Mouse (Mus musculus) midbrain, postnatal 0 days (tissue): ENCODE data around the gene Mapk7. TPM values are rescaled to one million over a fixed set of nuclear protein-coding genes. Genes with fewer than 3 reads are reported as not detected.

Experiments
- ATAC-seq: fragments of 200-750 bp; cut with Nextera tagmentation; 2 replicates; pipeline ENCODE4 v1.8.0; 2017; ENCODE audit warnings: moderate number of reproducible peaks, mild to moderate bottlenecking, moderate TSS enrichment, moderate library complexity; ENCODE audit not compliant: low FRiP score
- DNase-seq: peaks from one replicate; pipeline ENCODE4 v3.0.0-alpha.2; 2015; ENCODE audit warnings: low spot score
- H3K27ac ChIP-seq: fragments of 300-500 bp; sonication (generic); 2 replicates; pipeline ENCODE4 v1.5.1; 2014; ENCODE audit warnings: low read depth, mild to moderate bottlenecking, low read length, mixed read lengths
- H3K27me3 ChIP-seq: fragments of 300-500 bp; sonication (generic); 2 replicates; pipeline ENCODE4 v1.6.1; 2014; ENCODE audit warnings: low read length, control low read depth, mixed read lengths; ENCODE audit not compliant: insufficient read depth
- H3K36me3 ChIP-seq: fragments of 300-500 bp; sonication (generic); 2 replicates; pipeline ENCODE4 v1.6.1; 2014; ENCODE audit warnings: low read length, control low read depth, mixed read lengths; ENCODE audit not compliant: insufficient read depth
- H3K4me1 ChIP-seq: fragments of 300-500 bp; sonication (generic); 2 replicates; pipeline ENCODE4 v1.6.1; 2014; ENCODE audit warnings: mild to moderate bottlenecking, control low read depth, antibody characterized with exemption, low read length, mixed read lengths; ENCODE audit not compliant: insufficient read depth
- H3K4me2 ChIP-seq: fragments of 300-500 bp; sonication (generic); 2 replicates; pipeline ENCODE4 v1.6.1; 2014; ENCODE audit warnings: low read depth, mild to moderate bottlenecking, low read length, mixed read lengths; ENCODE audit not compliant: poor library complexity, severe bottlenecking
- H3K4me3 ChIP-seq: fragments of 300-500 bp; sonication (generic); 2 replicates; pipeline ENCODE4 v1.5.1; 2014; ENCODE audit warnings: low read depth, mild to moderate bottlenecking, low read length, moderate library complexity
- H3K9ac ChIP-seq: fragments of 300-500 bp; sonication (generic); replicated peaks from 2 replicates; pipeline ENCODE4 v1.6.1; 2014; ENCODE audit warnings: mild to moderate bottlenecking, low read length, moderate library complexity, mixed read lengths; ENCODE audit not compliant: poor library complexity, severe bottlenecking
- H3K9me3 ChIP-seq: fragments of 300-500 bp; sonication (generic); 2 replicates; pipeline ENCODE4 v1.6.1; 2016; ENCODE audit warnings: low read length, control low read depth
- CTCF ChIP-seq: IDR thresholded peaks from 2 replicates; pipeline ENCODE4 v1.5.1; 2016; ENCODE audit warnings: antibody characterized with exemption, mild to moderate bottlenecking
- WGBS: fragments of 180-500 bp; shearing (Covaris S2); extraction: QIAGEN DNeasy Blood & Tissue Kit; methylation state at CpG from one replicate; pipeline ENCODE4 v1.1.7; 2014; 5-methylcytosine and 5-hydroxymethylcytosine counted together
- polyA plus RNA-seq: library from polyadenylated mRNA; unstranded; fragments of >200 nt; fragmentation: Nextera tagmentation; extraction: Ambion mirVana; gene quantifications from 2 replicates; pipeline ENCODE4 v1.2.1, GENCODE M21; 2015
- total RNA-seq: library from RNA; depleted of rRNA; stranded (reverse); fragments of >200 nt; gene quantifications from 2 replicates; pipeline ENCODE4 v1.2.3, GENCODE M21; 2014

Gene Mapk7
- total and polyA plus RNA-seq, 2 experiments from 2014 or later, result 36.9 to 46.1 TPM

GRCm38 (mm10) chr11:61487936-61488335 lies 6.3 kb downstream of the Mapk7 start:
- DNase-seq, result no peak
- no peaks in the 10 kb centered on the region for H3K9me3 ChIP-seq
- H3K4me1 ChIP-seq, result peaks cover 9% of the 10 kb centered on the region; the same call in 1 of the 2 replicates
- 90% methylated on average over 7 of the region's 7 CpGs for WGBS
- ATAC-seq, result no peak
- H3K27ac ChIP-seq, result no peak overlapping the region
- H3K36me3 ChIP-seq, result peaks cover 36% of the 10 kb centered on the region
- TF ChIP-seq CTCF, result no peak
- H3K9ac ChIP-seq, result no peak overlapping the region
- no peaks in the 10 kb centered on the region for H3K27me3 ChIP-seq
- no peak overlapping the region for H3K4me3 ChIP-seq
- H3K4me2 ChIP-seq, result no peak overlapping the region

DNA sequence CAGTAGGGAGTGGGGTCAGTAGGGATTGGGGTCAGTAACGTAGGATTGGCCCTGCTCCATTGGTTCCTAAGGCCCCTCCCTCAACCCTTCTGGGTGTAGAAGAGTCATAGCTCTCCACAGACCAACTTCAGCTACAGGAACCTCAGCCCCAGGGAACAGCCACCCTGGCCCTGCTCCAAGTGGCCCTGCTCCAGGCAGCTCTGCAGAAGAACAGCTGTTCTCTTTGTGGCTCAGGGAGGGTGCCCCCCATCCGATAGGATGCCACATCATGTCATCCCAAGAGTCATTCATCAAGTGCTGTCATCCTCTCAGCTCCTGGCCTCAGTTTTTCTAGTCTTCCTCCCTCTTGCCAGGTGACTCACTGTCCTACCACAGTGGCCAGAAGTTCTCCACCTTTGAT lies 6.8 kb downstream of the Mapk7 start:
- Histone ChIP-seq H3K27ac (no peak overlapping the region), H3K4me1 (peaks cover 4% of the 10 kb centered on the region; the same call in 1 of the 2 replicates), H3K27me3 (no peaks in the 10 kb centered on the region), H3K9me3 (no peaks in the 10 kb centered on the region), H3K9ac (no peak overlapping the region), H3K4me2 (no peak overlapping the region), H3K4me3 (no peak overlapping the region), H3K36me3 (peaks cover 36% of the 10 kb centered on the region)
- no peak for TF ChIP-seq CTCF
- ATAC-seq (no peak), DNase-seq (peak; percentile 54)
- WGBS, result 42% methylated on average over 1 of the region's 2 CpGs

- no peak for DNase-seq
- no peak overlapping the region for H3K4me2 ChIP-seq
- H3K4me1 ChIP-seq, result peaks cover 4% of the 10 kb centered on the region; the same call in 1 of the 2 replicates
- no peak overlapping the region for H3K4me3 ChIP-seq
- no peak overlapping the region for H3K9ac ChIP-seq
- 89% methylated on average over 14 of the region's 14 CpGs for WGBS
- peaks cover 36% of the 10 kb centered on the region for H3K36me3 ChIP-seq
- H3K27ac ChIP-seq, result no peak overlapping the region
- ATAC-seq, result no peak
- H3K9me3 ChIP-seq, result no peaks in the 10 kb centered on the region
- no peaks in the 10 kb centered on the region for H3K27me3 ChIP-seq
- TF ChIP-seq CTCF, result no peak
Observed at GRCm38 (mm10) chr11:61486458-61487219, 7.6 kb downstream of the Mapk7 start.

DNA sequence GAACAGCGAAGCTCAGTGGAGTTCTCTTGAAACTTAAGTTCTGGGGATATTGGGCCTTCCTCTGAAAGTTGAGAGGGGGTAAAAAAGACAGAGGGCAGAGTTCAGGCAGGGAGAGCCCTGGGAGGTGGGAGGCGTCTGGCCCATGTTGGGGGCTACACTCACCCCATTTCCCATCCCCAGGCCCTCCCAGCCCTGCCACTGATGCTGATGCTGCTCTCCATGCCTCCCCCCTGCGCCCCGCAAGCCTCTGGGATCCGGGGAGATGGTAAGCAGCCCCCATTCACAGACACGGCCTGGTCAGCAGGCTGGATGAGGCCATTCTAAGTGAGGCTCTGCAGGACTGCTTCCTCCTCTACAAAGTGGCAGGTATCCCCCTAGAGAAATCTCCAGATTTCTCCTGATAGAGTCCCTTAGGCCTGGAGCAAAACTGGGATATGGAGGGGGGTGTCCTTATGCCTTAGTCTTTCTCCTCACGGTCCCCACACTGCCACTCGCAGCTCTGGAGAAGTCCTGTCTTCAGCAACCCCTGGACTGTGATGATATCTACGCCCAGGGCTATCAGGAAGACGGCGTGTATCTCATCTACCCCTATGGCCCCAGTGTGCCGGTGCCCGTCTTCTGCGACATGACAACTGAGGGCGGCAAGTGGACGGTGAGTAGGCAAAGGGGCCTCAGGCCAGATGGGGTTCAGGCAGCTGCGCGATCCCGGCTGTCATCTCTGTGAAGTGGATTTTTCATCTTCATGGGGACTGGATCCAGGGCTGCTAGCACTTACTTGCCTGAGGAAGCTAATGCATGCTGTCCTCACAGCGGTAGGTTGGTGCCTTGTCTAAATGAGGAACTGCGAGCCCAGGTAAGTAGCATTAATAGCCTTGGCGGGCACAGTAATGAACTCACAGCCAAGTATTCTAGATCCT lies 8.4 kb downstream of the Mapk7 start:
- Histone ChIP-seq H3K4me2 (no peak overlapping the region), H3K9me3 (no peaks in the 10 kb centered on the region), H3K27ac (no peak overlapping the region), H3K36me3 (peaks cover 28% of the 10 kb centered on the region), H3K27me3 (no peaks in the 10 kb centered on the region), H3K9ac (no peak overlapping the region), H3K4me1 (peaks cover 4% of the 10 kb centered on the region; the same call in 1 of the 2 replicates), H3K4me3 (no peak overlapping the region)
- no peak for TF ChIP-seq CTCF
- WGBS, result 67% methylated on average over 22 of the region's 22 CpGs
- DNase-seq, result no peak
- ATAC-seq, result no peak

GRCm38 (mm10) chr11:61484613-61485540 lies 9.3 kb downstream of the Mapk7 start, which contains the start of gene Mfap4:
Gene Mfap4, plus strand, starts transcription at chr11:61485431.
- 16% methylated on average over 20 of the region's 20 CpGs for WGBS
- no peak within 1 kb of the TSS for H3K27ac ChIP-seq
- peaks cover 18% of the 10 kb centered on the region for H3K36me3 ChIP-seq
- no peak for TF ChIP-seq CTCF
- ATAC-seq (no peak), DNase-seq (peak; percentile 76)
- no peak within 1 kb of the TSS for H3K4me3 ChIP-seq
- peaks cover 3% of the 10 kb centered on the region; the same call in 1 of the 2 replicates for H3K4me1 ChIP-seq
- 0 out of 2 replicates have a peak within 1 kb of the TSS, but pooled peaks have one; percentile 29 for H3K9ac ChIP-seq
- H3K9me3 ChIP-seq, result no peaks in the 10 kb centered on the region
- H3K4me2 ChIP-seq, result no peak within 1 kb of the TSS
- no peaks in the 10 kb centered on the region for H3K27me3 ChIP-seq
